15 mouse cellular contexts compared by ENCODE assay signal in genomic region chr4:45728825-45729224, GRCm38 (mm10).
DNase-seq lines count a peak whose midpoint lies in the region; ATAC-seq lines count a peak whose summit lies in the region.
"Had no signal": no experiment of that assay in that cellular context is flagged by ENCODE, and none has a peak within 500 bp of the region (broad histone marks: within the 10 kb centered on the region; RNA-seq: fewer than 3 reads in every experiment).

No protein-coding gene starts in this region.

- no peak overlapping the region for H3K9ac ChIP-seq in hindbrain, embryonic 12.5 days
- no peak overlapping the region for H3K9ac ChIP-seq in hindbrain, embryonic 14.5 days
- H3K9ac ChIP-seq in midbrain, embryonic 14.5 days (replicated peaks; ENCODE audit: low read length): no peak overlapping the region
- no peak overlapping the region for H3K9ac ChIP-seq in heart, embryonic 12.5 days

- no peak overlapping the region for H3K4me2 ChIP-seq in hindbrain, embryonic 12.5 days (replicated peaks)
- H3K4me2 ChIP-seq in hindbrain, embryonic 14.5 days (replicated peaks): no peak overlapping the region
- no peak overlapping the region for H3K4me2 ChIP-seq in midbrain, embryonic 14.5 days (ENCODE audit: low read length)
- H3K4me2 ChIP-seq in heart, embryonic 12.5 days: no peak overlapping the region
- H3K4me2 ChIP-seq: liver, embryonic 11.5 days had no signal

- no peaks in the 10 kb centered on the region for H3K27me3 ChIP-seq in hindbrain, embryonic 12.5 days
- no peaks in the 10 kb centered on the region for H3K27me3 ChIP-seq in hindbrain, embryonic 14.5 days (ENCODE audit: control insufficient read depth, insufficient read depth, low read length)
- no peaks in the 10 kb centered on the region; the same call in 1 of the 2 replicates for H3K27me3 ChIP-seq in midbrain, embryonic 14.5 days (ENCODE audit: control insufficient read depth, insufficient read depth, low read length)
- 0 out of 2 replicates have a peak, but pooled peaks cover 7% of the 10 kb centered on the region for H3K27me3 ChIP-seq in heart, embryonic 12.5 days (replicated peaks)

- ATAC-seq in hindbrain, embryonic 12.5 days (ENCODE audit: low FRiP score): no peak
- ATAC-seq in hindbrain, embryonic 14.5 days (ENCODE audit: low FRiP score): no peak
- ATAC-seq in midbrain, embryonic 14.5 days (ENCODE audit: low FRiP score, low TSS enrichment): no peak
- ATAC-seq in heart, embryonic 12.5 days (ENCODE audit: insufficient number of reproducible peaks, low FRiP score): no peak
- ATAC-seq: activated CD4-positive, CD25-positive, alpha-beta regulatory T cell, adult 4 months; intestine, postnatal 0 days had no signal

- 0 out of 2 replicates have a peak overlapping the region, but pooled peaks have one; percentile 9 for H3K27ac ChIP-seq in hindbrain, embryonic 12.5 days
- H3K27ac ChIP-seq in hindbrain, embryonic 14.5 days: no peak overlapping the region
- H3K27ac ChIP-seq in midbrain, embryonic 14.5 days (replicated peaks; ENCODE audit: low read depth, low read length): no peak overlapping the region
- no peak overlapping the region for H3K27ac ChIP-seq in heart, embryonic 12.5 days (ENCODE audit: poor library complexity, severe bottlenecking)
- H3K27ac ChIP-seq: heart, embryonic 10.5 days had no signal

- no peaks in the 10 kb centered on the region for H3K36me3 ChIP-seq in hindbrain, embryonic 12.5 days
- no peaks in the 10 kb centered on the region for H3K36me3 ChIP-seq in hindbrain, embryonic 14.5 days (replicated peaks; ENCODE audit: control insufficient read depth, insufficient read depth)
- H3K36me3 ChIP-seq in midbrain, embryonic 14.5 days (ENCODE audit: control insufficient read depth, insufficient read depth, low read length): no peaks in the 10 kb centered on the region
- H3K36me3 ChIP-seq in heart, embryonic 12.5 days: no peaks in the 10 kb centered on the region
- H3K36me3 ChIP-seq: heart, embryonic 10.5 days had no signal

- peaks cover 40% of the 10 kb centered on the region for H3K4me1 ChIP-seq in hindbrain, embryonic 12.5 days
- H3K4me1 ChIP-seq in hindbrain, embryonic 14.5 days (replicated peaks; ENCODE audit: control insufficient read depth, insufficient read depth, low read length): peaks cover 35% of the 10 kb centered on the region
- H3K4me1 ChIP-seq in midbrain, embryonic 14.5 days (ENCODE audit: control insufficient read depth, insufficient read depth, low read length): peaks cover 4% of the 10 kb centered on the region
- H3K4me1 ChIP-seq in heart, embryonic 12.5 days (replicated peaks): peaks cover 34% of the 10 kb centered on the region

- 42% methylated on average over 4 of the region's 4 CpGs for WGBS in hindbrain, embryonic 12.5 days
- 26% methylated on average over 4 of the region's 4 CpGs for WGBS in hindbrain, embryonic 14.5 days
- 25% methylated on average over 4 of the region's 4 CpGs for WGBS in midbrain, embryonic 14.5 days
- 65% methylated on average over 4 of the region's 4 CpGs for WGBS in heart, embryonic 12.5 days

- H3K9me3 ChIP-seq in hindbrain, embryonic 12.5 days (replicated peaks): no peaks in the 10 kb centered on the region
- no peaks in the 10 kb centered on the region for H3K9me3 ChIP-seq in hindbrain, embryonic 14.5 days (ENCODE audit: control insufficient read depth, low read length)
- H3K9me3 ChIP-seq in midbrain, embryonic 14.5 days (ENCODE audit: control insufficient read depth, low read length): no peaks in the 10 kb centered on the region
- no peaks in the 10 kb centered on the region for H3K9me3 ChIP-seq in heart, embryonic 12.5 days (replicated peaks)
- H3K9me3 ChIP-seq: heart, embryonic 10.5 days had no signal

- no peak for DNase-seq in hindbrain, embryonic 14.5 days (ENCODE audit: low spot score)
- DNase-seq in adrenal gland, adult 2 months: peak; percentile 80
- DNase-seq in embryo, embryonic 10 days (ENCODE audit: low spot score): peak; percentile 84
- peak; percentile 41 for DNase-seq in midbrain, embryonic 14.5 days
- no peak for DNase-seq in urinary bladder, postnatal 25 days (ENCODE audit: low spot score)
- DNase-seq: cerebellum, adult 9-10 months; gastrocnemius, postnatal 25 days; kidney, postnatal 14 days; layer of hippocampus, adult 9-11 months had no signal

- H3K4me3 ChIP-seq in hindbrain, embryonic 12.5 days: no peak overlapping the region
- no peak overlapping the region for H3K4me3 ChIP-seq in hindbrain, embryonic 14.5 days (replicated peaks; ENCODE audit: low read length)
- H3K4me3 ChIP-seq in midbrain, embryonic 14.5 days (replicated peaks; ENCODE audit: low read depth, low read length): no peak overlapping the region
- no peak overlapping the region for H3K4me3 ChIP-seq in heart, embryonic 12.5 days
- H3K4me3 ChIP-seq: heart, embryonic 10.5 days had no signal

Comparison
In these comparisons a context has a peak if more than half of its experiments do, and no peak if none do; other contexts are left out.
1. DNase-seq: peak in adrenal gland, adult 2 months (single experiment), embryo, embryonic 10 days (single experiment) and midbrain, embryonic 14.5 days (single experiment); none in hindbrain, embryonic 14.5 days (single experiment) and urinary bladder, postnatal 25 days (single experiment).